Mouse (Mus musculus) splenic B cell, adult 2 months (primary cell): ENCODE results near the gene Pds5a.
"Not testable (repeated sequence)": the region's sequence is repeated elsewhere in the genome, so short reads cannot be mapped to it uniquely, and the experiment has no call there.

ENCODE experiments used
- DNase-seq: peaks from one replicate; pipeline ENCODE4 v3.0.0-alpha.2; 2011; ENCODE audit warnings: low read depth, low spot score
- H3K27me3 ChIP-seq: 2 replicates; pipeline ENCODE4 v1.6.1; 2012; ENCODE audit warnings: mild to moderate bottlenecking, low read length, moderate library complexity, mixed read lengths; ENCODE audit not compliant: control insufficient read depth, poor library complexity, insufficient read depth, severe bottlenecking
- H3K36me3 ChIP-seq: 2 replicates; pipeline ENCODE4 v1.6.1; 2012; ENCODE audit warnings: mild to moderate bottlenecking, low read length, moderate library complexity, mixed read lengths; ENCODE audit not compliant: control insufficient read depth, poor library complexity, insufficient read depth, severe bottlenecking

Gene Pds5a

GRCm38 (mm10) chr5:65704765-65705678 is 6.9 kb upstream of the Pds5a start:
- no peaks in the 10 kb centered on the region; the same call in 1 of the 2 replicates for H3K36me3 ChIP-seq
- H3K27me3 ChIP-seq, result no peaks in the 10 kb centered on the region
- DNase-seq, result no peak

- no peaks in the 10 kb centered on the region for H3K27me3 ChIP-seq
- no peak for DNase-seq
- no peaks in the 10 kb centered on the region; the same call in 1 of the 2 replicates for H3K36me3 ChIP-seq
Observed at GRCm38 (mm10) chr5:65703261-65703660, 5.2 kb upstream of the Pds5a start.

- Histone ChIP-seq H3K27me3 (no peaks in the 10 kb centered on the region), H3K36me3 (no peaks in the 10 kb centered on the region; the same call in 1 of the 2 replicates)
- no peak for DNase-seq
Observed at GRCm38 (mm10) chr5:65700102-65700501, 2.0 kb upstream of the Pds5a start.

GRCm38 (mm10) chr5:65699146-65699545 is 1.1 kb upstream of the Pds5a start:
- Histone ChIP-seq H3K36me3 (peaks cover 2% of the 10 kb centered on the region), H3K27me3 (no peaks in the 10 kb centered on the region)
- DNase-seq, result no peak

DNA sequence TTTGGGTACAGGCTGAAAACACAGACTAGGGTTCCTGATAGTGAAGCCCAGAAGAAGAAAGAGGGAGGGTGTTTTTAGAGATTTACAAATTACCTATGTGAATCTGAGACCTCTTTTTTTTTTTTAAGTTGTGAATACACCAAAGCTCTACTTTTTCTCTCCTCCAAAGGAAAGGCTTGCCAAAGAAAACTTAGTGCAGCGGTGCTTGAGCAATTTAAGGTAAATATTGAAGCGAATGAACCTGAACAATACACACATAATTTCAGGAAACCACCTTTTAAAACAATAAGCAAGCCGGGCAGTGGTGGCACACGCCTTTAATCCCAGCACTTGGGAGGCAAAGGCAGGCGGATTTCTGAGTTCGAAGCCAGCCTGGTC is 675 bp upstream of the Pds5a start:
- Histone ChIP-seq H3K36me3 (peaks cover 2% of the 10 kb centered on the region), H3K27me3 (no peaks in the 10 kb centered on the region)
- no peak for DNase-seq

- peaks cover 2% of the 10 kb centered on the region for H3K36me3 ChIP-seq
- DNase-seq, result no peak
- H3K27me3 ChIP-seq, result no peaks in the 10 kb centered on the region
Observed at GRCm38 (mm10) chr5:65697486-65697835, 612 bp downstream of the Pds5a start.

GRCm38 (mm10) chr5:65696821-65697485 is 1.1 kb downstream of the Pds5a start:
- H3K27me3 ChIP-seq, result no peaks in the 10 kb centered on the region
- peaks cover 4% of the 10 kb centered on the region for H3K36me3 ChIP-seq
- peak; percentile 84 for DNase-seq

DNA sequence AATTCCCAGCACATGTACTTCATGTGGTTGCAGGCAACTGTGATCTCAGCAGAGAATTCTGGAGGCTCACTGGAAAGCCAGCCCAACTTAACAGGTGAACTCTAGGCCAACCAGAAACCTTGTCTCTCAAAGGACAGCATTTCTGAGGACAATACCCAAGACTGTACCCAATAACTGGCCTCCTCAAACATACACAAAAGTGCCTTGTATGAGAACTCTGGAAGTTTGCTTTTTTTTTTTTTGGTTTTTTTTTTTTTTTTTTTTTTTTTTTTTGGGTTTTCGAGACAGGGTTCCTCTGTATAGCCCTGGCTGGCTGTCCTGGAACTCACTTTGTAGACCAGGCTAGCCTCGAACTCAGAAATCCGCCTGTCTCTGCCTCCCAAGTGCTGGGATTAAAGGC is 4.0 kb downstream of the Pds5a start:
- not testable (repeated sequence) for H3K27me3 ChIP-seq, H3K36me3 ChIP-seq, DNase-seq

DNA sequence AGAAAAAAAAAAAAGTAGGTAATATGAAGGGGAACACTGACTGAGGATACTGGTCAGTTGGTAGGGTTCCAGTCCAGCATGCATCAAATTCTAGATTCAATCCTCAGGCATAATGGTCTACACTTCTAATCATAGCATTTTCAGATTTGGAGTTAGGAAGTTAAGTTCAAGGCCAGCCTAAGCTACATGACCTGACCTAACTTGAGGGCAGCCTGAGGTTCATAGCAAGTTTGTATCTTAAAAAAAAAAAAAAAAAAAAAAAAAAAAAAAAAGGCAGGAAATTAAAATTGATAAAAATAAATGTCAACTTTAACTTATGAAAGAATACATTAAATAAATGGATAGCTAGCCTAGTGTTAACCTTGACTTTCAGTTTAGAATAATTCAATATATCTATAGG is 5.1 kb downstream of the Pds5a start:
- no peaks in the 10 kb centered on the region for H3K27me3 ChIP-seq
- H3K36me3 ChIP-seq, result peaks cover 4% of the 10 kb centered on the region
- no peak for DNase-seq

DNA sequence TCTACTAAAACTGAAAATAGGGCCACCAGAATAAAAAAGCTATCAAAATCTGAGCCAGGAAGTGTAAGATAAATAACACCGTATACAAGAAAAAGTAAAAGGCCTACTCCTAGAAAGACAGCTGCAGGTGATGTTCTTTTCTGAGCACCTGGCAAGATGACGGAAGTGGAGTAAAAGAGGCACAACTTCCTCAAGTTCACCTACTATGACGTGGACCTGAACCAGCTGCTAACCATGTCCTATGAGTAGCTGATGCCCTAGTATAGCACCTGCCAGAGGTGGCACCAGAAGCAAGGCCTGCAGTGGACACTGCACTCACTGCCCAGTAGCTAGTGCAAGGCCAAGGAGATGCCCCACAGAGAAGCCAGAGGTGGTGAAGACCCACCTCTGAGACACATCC is 9.3 kb downstream of the Pds5a start:
- peaks cover 4% of the 10 kb centered on the region for H3K36me3 ChIP-seq
- peak; percentile 45 for DNase-seq
- no peaks in the 10 kb centered on the region for H3K27me3 ChIP-seq

- Histone ChIP-seq H3K27me3 (no peaks in the 10 kb centered on the region), H3K36me3 (peaks cover 2% of the 10 kb centered on the region)
- DNase-seq, result no peak
Observed at GRCm38 (mm10) chr5:65686806-65687205, 11.3 kb downstream of the Pds5a start.

DNA sequence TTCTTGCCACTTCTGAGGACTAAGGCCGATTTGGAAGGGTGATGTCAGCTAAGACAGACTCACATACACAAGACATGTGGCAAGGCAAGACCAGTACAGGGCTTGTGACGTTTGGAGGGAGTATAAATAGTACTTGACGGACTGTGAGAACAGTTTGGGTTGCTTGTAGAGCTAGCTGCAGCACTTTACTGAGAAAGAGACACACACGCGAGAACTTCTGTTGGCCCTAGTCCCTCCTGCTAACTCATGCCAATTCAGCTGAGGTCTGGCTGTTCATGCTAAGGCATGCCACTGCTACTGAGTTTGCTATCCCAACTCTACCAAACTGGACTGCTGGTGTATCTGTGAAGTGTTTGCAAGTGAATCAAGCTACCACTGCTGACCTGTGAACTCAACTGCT is 19.2 kb downstream of the Pds5a start:
- DNase-seq, result no peak
- no peaks in the 10 kb centered on the region; the same call in 1 of the 2 replicates for H3K36me3 ChIP-seq
- H3K27me3 ChIP-seq, result no peaks in the 10 kb centered on the region

GRCm38 (mm10) chr5:65672162-65672561 is 25.9 kb downstream of the Pds5a start:
- H3K27me3 ChIP-seq, result no peaks in the 10 kb centered on the region
- DNase-seq, result no peak
- 0 out of 2 replicates have a peak, but pooled peaks cover 3% of the 10 kb centered on the region for H3K36me3 ChIP-seq

GRCm38 (mm10) chr5:65667644-65668043 is 30.4 kb downstream of the Pds5a start:
- H3K27me3 ChIP-seq, result no peaks in the 10 kb centered on the region
- peak; percentile 49 for DNase-seq
- H3K36me3 ChIP-seq, result 0 out of 2 replicates have a peak, but pooled peaks cover 3% of the 10 kb centered on the region

- Histone ChIP-seq H3K27me3 (no peaks in the 10 kb centered on the region), H3K36me3 (0 out of 2 replicates have a peak, but pooled peaks cover 5% of the 10 kb centered on the region)
- DNase-seq, result no peak
Observed at GRCm38 (mm10) chr5:65665370-65665769, 32.7 kb downstream of the Pds5a start.
